Mouse (Mus musculus) small intestine, adult 2 months (tissue): ENCODE measurements around the gene Cdc27.

ENCODE experiments used
- CTCF ChIP-seq: fragments of 200-500 bp; IDR thresholded peaks from 2 replicates; pipeline ENCODE4 v1.5.1; 2012; ENCODE audit warnings: low read depth, mild to moderate bottlenecking, control low read depth, inconsistent platforms, low read length, moderate library complexity, mixed read lengths; ENCODE audit not compliant: insufficient replicate concordance, insufficient read length; ENCODE audit errors: extremely low read depth
- POLR2A ChIP-seq: fragments of 200-500 bp; IDR thresholded peaks from 2 replicates; pipeline ENCODE4 v1.6.1; 2012; ENCODE audit warnings: low read depth, mild to moderate bottlenecking, control low read depth, inconsistent platforms, low read length, moderate library complexity

- TF ChIP-seq CTCF (no peak), POLR2A (no peak)
Observed at GRCm38 (mm10) chr11:104488292-104488691, 62.1 kb downstream of the Cdc27 start.
